Mouse (Mus musculus) urinary bladder, postnatal 14 days (tissue): ENCODE results near the gene Tbccd1.
"Not testable (repeated sequence)": the region's sequence is repeated elsewhere in the genome, so short reads cannot be mapped to it uniquely, and the experiment has no call there.

Experiments
- DNase-seq: peaks from one replicate; pipeline ENCODE4 v3.0.0; 2021; ENCODE audit warnings: low spot score

The Tbccd1 gene

GRCm38 (mm10) chr16:22779228-22779835 is 78.1 kb downstream of the Tbccd1 start:
- DNase-seq, result no peak

GRCm38 (mm10) chr16:22778296-22778695 is 79.2 kb downstream of the Tbccd1 start:
- not testable (repeated sequence) for DNase-seq

GRCm38 (mm10) chr16:22775471-22775985 is 81.9 kb downstream of the Tbccd1 start:
- DNase-seq, result no peak

- DNase-seq, result no peak
Observed at GRCm38 (mm10) chr16:22768661-22769060, 88.8 kb downstream of the Tbccd1 start.

DNA sequence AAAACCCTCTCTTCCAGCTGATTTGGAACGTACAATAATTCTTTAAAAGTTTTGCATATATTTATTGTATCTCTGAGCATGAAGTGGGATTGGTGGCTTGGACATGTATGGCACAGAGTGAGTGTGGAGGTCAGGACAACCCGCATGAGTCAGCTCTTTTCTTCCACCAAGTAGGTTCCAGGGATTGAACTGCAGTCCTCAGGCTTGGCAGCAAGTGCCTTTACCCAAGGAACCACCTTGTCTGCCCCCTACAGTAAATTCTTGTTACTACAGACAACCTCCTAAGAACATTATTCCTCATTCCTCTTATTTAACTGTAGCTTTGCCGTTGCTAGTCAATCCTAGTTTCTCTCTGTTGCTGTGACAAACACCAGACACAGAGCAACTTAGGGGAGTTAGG is 90.1 kb downstream of the Tbccd1 start:
- no peak for DNase-seq

DNA sequence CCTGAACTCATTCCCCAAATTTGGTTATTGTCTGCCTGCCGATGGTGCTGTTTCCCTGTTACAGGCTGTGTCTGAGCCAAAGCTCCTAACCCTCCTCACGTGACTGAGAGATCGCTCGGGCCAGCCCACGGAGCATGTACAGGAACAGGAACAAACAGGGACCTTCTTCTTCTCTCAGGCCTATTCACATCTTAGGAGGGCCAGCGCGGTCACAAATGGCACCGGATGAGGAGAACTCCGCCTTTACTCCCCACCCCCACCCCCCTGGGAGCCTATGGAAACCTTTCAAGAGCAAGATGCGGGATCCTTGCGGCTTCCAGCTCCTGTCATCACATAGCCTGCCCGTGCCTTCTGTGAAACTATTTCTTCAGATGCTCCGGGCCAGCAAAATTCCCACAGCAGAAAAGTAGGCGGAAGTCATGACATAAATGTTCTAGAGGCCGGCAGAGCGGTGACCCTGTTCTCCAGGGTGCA is 90.7 kb downstream of the Tbccd1 start:
- no peak for DNase-seq

DNA sequence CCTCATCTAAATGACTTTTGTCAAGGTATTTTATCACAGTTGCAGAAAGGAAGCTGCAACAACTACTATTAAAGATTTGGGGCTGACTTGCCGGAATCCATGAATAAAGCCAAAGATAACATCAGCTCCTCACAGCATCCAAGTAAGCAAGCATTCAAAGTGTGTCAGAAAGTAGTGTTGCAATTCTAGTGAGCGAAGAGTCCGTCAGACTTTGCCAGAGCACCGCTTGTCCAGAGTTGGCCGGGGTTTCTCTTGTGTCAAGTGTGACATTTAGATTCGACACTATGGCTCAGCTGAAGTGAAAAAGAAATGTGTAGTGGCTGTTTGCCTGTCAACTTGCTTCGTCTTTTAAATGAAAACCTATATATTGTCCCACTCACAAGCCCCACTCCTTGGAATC is 91.9 kb downstream of the Tbccd1 start:
- DNase-seq, result no peak
